In the genomic region with DNA sequence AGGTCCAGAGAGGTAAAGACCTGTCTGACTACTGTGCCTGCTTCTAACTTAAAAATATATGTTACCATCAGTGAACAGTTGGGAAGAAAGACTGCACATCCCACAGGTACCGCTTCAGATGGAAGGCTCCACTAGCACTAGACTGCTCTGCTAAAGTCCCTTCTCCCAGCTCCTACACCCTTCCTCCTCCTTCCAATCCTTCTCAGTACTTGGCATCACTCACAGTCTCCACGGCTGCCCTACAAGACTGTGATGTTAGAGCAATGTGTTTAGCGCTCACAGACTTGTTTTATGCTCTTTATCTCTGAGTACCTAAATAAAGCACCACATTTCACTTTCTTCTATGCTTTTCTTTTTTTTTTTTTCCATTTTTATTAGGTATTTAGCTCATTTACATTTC, we compare ENCODE assay signal across 20 mouse cellular contexts. TPM values are rescaled to one million over a fixed set of nuclear protein-coding genes. Genes with fewer than 3 reads are reported as not detected.
DNase-seq lines count a peak whose midpoint lies in the region; ATAC-seq lines count a peak whose summit lies in the region.
"Had no signal": no experiment of that assay in that cellular context is flagged by ENCODE, and none has a peak within 500 bp of the region (broad histone marks: within the 10 kb centered on the region; RNA-seq: fewer than 3 reads in every experiment).

No protein-coding gene starts in this region.

- H3K9ac ChIP-seq in forebrain, embryonic 15.5 days (replicated peaks), result no peak overlapping the region
- H3K9ac ChIP-seq: forebrain, embryonic 13.5 days; hindbrain, embryonic 12.5 days; hindbrain, embryonic 15.5 days had no signal

- no peaks in the 10 kb centered on the region for H3K4me1 ChIP-seq in forebrain, embryonic 15.5 days
- H3K4me1 ChIP-seq: forebrain, embryonic 10.5 days; forebrain, embryonic 13.5 days; hindbrain, embryonic 12.5 days; hindbrain, embryonic 15.5 days had no signal

- no peak overlapping the region for H3K27ac ChIP-seq in forebrain, embryonic 15.5 days (replicated peaks)
- H3K27ac ChIP-seq: forebrain, embryonic 10.5 days; forebrain, embryonic 13.5 days; heart, adult 2 months; hindbrain, embryonic 12.5 days; hindbrain, embryonic 15.5 days had no signal

- WGBS in forebrain, embryonic 15.5 days, result 95% methylated on average over 3 of the region's 3 CpGs

- H3K4me3 ChIP-seq in forebrain, embryonic 15.5 days, result no peak overlapping the region
- H3K4me3 ChIP-seq: forebrain, embryonic 10.5 days; forebrain, embryonic 13.5 days; heart, adult 2 months; hindbrain, embryonic 12.5 days; hindbrain, embryonic 15.5 days had no signal

- ATAC-seq in frontal cortex, adult (ENCODE audit: low TSS enrichment), result peak; percentile 100
- no peak for ATAC-seq in forebrain, embryonic 15.5 days (replicated peaks)
- ATAC-seq: activated CD4-positive, CD25-positive, alpha-beta regulatory T cell, adult 4 months; forebrain, embryonic 13.5 days had no signal

- peaks cover 15% of the 10 kb centered on the region for H3K36me3 ChIP-seq in forebrain, embryonic 15.5 days
- H3K36me3 ChIP-seq: hindbrain, embryonic 15.5 days had no signal

- no peaks in the 10 kb centered on the region for H3K27me3 ChIP-seq in forebrain, embryonic 15.5 days
- H3K27me3 ChIP-seq: forebrain, embryonic 13.5 days; hindbrain, embryonic 12.5 days; hindbrain, embryonic 15.5 days had no signal

- DNase-seq in frontal cortex, postnatal 14 days (ENCODE audit: low spot score in 2 of 2), result no peak
- DNase-seq in heart, adult 11 months, result peak; percentile 13
- no peak for DNase-seq in heart, adult 8-10 months (ENCODE audit: low spot score)
- peak; percentile 29 for DNase-seq in right cerebral cortex, adult 18-20 months
- no peak for DNase-seq in right cerebral cortex, postnatal 14 days
- DNase-seq: adrenal gland, adult 8-10 months; adrenal gland, postnatal 25 days; cerebellum, adult 18-20 months; cerebellum, adult 9-10 months; cerebellum, postnatal 14 days; gastrocnemius, postnatal 25 days; heart, adult 2 months had no signal

- H3K4me2 ChIP-seq in forebrain, embryonic 15.5 days (replicated peaks), result no peak overlapping the region
- H3K4me2 ChIP-seq: forebrain, embryonic 13.5 days; heart, embryonic 11.5 days; hindbrain, embryonic 12.5 days; hindbrain, embryonic 15.5 days had no signal

- H3K9me3 ChIP-seq in forebrain, embryonic 15.5 days, result no peaks in the 10 kb centered on the region
- H3K9me3 ChIP-seq: forebrain, embryonic 10.5 days; forebrain, embryonic 13.5 days; hindbrain, embryonic 12.5 days; hindbrain, embryonic 15.5 days had no signal

RNA-seq across cellular contexts. Expression of a gene that starts 51.2 kb away (rescaled TPM):
- total RNA-seq in heart, adult 8-10 months (2022), result 10 to 100 TPM; 60.6 to 80.8 (median 65.2) TPM
- polyA plus RNA-seq in forebrain, embryonic 15.5 days (2015; fragmentation: Nextera tagmentation; extraction: Ambion mirVana), result 46.1 and 48.5 TPM in 2 replicates

RNA-seq across cellular contexts. Expression of a gene that starts 53.3 kb away (rescaled TPM):
- total RNA-seq in heart, adult 8-10 months (2022), result 10 to 100 TPM; 13.0 to 16.2 (median 14.5) TPM
- polyA plus RNA-seq in forebrain, embryonic 15.5 days (2015; fragmentation: Nextera tagmentation; extraction: Ambion mirVana), result 36.7 and 37.4 TPM in 2 replicates

Comparison
In these comparisons a context has a peak if more than half of its experiments do, and no peak if none do; other contexts are left out.
1. DNase-seq: peak in heart, adult 11 months (single experiment) and right cerebral cortex, adult 18-20 months (single experiment); none in frontal cortex, postnatal 14 days (0 of 2), heart, adult 8-10 months (single experiment) and right cerebral cortex, postnatal 14 days (single experiment).